Mouse (Mus musculus): ENCODE measurements at regions not wholly inside any gene's neighbourhood (a gene's known extent, or its start where the extent isn't known, plus 50 kb on each side); places are given as distances from the start of the nearest gene placed in this dataset.

DNA sequence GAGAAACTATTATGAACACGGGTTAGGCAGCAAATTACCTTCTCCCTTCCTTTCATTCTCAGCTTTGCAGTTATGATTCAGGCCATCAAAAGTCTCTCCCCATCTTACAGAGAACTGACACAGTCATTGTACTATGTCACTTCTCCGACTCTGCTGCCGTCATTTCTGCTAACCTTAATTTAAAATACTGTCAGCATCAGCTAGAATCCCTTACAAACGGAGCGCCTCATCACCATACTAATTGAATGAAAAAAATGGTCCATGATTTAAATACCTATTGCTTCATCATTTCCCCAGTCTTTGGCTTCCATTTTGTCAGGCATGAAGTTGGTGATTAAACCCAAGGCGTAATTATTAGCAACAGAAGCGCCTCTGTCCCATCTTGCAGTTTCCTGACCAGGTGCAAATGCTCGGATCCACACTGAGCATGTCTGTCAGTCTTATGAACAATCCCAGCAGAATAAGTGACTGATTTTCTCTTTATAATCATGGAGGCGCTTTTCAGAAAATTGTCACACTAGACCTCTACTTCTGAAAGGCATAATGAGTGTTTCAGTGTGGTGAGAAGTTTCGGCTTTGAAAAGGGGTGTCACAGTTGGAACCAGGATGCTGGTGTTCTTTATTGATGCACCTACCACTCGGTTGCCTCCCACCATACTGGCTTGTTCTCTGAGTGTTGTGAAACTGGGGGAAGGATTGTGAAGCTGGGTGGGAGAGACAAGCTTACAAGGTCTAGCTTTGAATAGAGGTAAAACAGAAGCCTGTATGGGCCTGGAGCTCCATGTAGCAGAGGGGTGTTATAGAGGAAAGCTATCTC, 52.4 kb upstream of the Npy start:
- no peak for DNase-seq (ENCODE audit: extremely low spot score, low spot score)
